Mouse (Mus musculus) stomach, postnatal 0 days (tissue): Measurements from ENCODE around the gene Abcc9.

ENCODE experiments used
- CTCF ChIP-seq: IDR thresholded peaks from 2 replicates; pipeline ENCODE4 v1.5.1; 2016; ENCODE audit warnings: antibody characterized with exemption, low read depth, mild to moderate bottlenecking, moderate library complexity
- EP300 ChIP-seq: optimal IDR thresholded peaks from 2 replicates; pipeline ENCODE3; 2016; ENCODE audit warnings: antibody characterized with exemption

DNA sequence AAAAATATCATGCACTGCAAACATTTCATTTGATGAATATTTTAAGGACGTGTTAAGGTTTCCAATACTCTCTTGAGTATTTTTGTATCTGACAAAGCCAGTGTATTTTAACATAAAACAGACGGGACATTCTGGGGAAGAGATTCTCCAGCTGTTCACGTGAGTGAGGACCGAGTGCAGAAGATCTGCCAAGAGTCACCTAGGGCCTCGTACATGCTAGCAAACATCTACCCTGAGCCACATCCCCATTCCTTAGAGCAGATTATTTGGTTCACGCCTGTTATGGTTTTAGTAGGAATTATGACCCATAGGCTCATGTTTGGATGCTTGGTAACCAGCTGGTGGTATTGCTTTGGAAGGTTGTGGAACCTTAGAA is 159.3 kb downstream of the Abcc9 start:
- TF ChIP-seq CTCF: no peak
- TF ChIP-seq EP300: no peak
